Comparison of ENCODE assay signal across 8 mouse cellular contexts in the genomic region with DNA sequence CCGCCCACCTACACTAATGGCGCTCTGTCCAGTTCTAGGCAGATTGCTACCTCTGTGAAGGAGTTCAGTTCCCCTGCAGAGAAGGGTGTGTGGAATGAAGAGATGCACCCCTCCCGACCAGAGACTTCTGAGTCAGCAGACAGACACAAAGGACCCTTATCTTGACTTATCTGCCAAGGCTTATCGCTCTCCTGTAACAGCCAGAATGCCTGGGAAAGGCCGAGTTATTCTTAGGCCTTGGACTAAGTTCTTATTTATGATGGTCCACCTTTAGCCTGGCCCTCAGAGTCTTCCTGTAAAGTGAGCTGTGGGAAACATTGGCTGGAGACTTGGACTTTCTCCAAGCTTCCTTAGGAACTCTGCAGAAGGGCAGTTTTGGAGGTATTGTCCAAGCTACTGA. TPM values are rescaled to one million over a fixed set of nuclear protein-coding genes. Genes with fewer than 3 reads are reported as not detected.
DNase-seq lines count a peak whose midpoint lies in the region; ATAC-seq lines count a peak whose summit lies in the region.

No protein-coding gene starts in this region.

- H3K27me3 ChIP-seq in lung, embryonic 16.5 days (ENCODE audit: control insufficient read depth, insufficient read depth, low read depth, low read length) = no peaks in the 10 kb centered on the region
- H3K27me3 ChIP-seq in hindbrain, embryonic 10.5 days (ENCODE audit: insufficient read depth, poor library complexity, severe bottlenecking) = peaks cover 39% of the 10 kb centered on the region

- H3K9ac ChIP-seq in lung, embryonic 16.5 days (ENCODE audit: low read length) = no peak overlapping the region

- H3K4me1 ChIP-seq in lung, embryonic 16.5 days (replicated peaks; ENCODE audit: control insufficient read depth, insufficient read depth, low read length) = peaks cover 4% of the 10 kb centered on the region
- H3K4me1 ChIP-seq in hindbrain, embryonic 10.5 days (replicated peaks) = peaks cover 12% of the 10 kb centered on the region

- no peak overlapping the region for H3K4me3 ChIP-seq in lung, embryonic 16.5 days (ENCODE audit: low read length)
- H3K4me3 ChIP-seq in hindbrain, embryonic 10.5 days = no peak overlapping the region

- no peak overlapping the region for H3K4me2 ChIP-seq in lung, embryonic 16.5 days (ENCODE audit: low read depth, low read length)

- no peaks in the 10 kb centered on the region for H3K36me3 ChIP-seq in lung, embryonic 16.5 days (ENCODE audit: control insufficient read depth, insufficient read depth, low read length)
- no peaks in the 10 kb centered on the region for H3K36me3 ChIP-seq in hindbrain, embryonic 10.5 days

- intact Hi-C loops in heart, postnatal 36 days (cut with DNase I) = loop anchor here (2.0 kb wide), 1 partner anchor 29 kb away; no protein-coding TSS in a partner anchor

- peak overlapping the region; percentile 79 for H3K27ac ChIP-seq in lung, embryonic 16.5 days (ENCODE audit: low read length)
- H3K27ac ChIP-seq in hindbrain, embryonic 10.5 days = no peak overlapping the region

- DNase-seq in gastrocnemius, adult 18-20 months (ENCODE audit: low spot score) = peak; percentile 28
- DNase-seq in gastrocnemius, postnatal 4 days (ENCODE audit: low spot score in 2 of 2) = no peak
- peak; percentile 7 for DNase-seq in R1 (ENCODE audit: low read depth, low spot score)
- peak; percentile 19 to 25 for DNase-seq in heart, postnatal 36 days
- DNase-seq in hindbrain, embryonic 10.5 days (ENCODE audit: low spot score) = no peak
- DNase-seq in frontal cortex, postnatal 14 days (ENCODE audit: low spot score in 2 of 2) = no peak

- peak; percentile 74 for ATAC-seq in lung, embryonic 16.5 days (ENCODE audit: low read depth)
- ATAC-seq in granulocyte monocyte progenitor cell, adult 5-6 weeks (replicated peaks; ENCODE audit: poor library complexity, severe bottlenecking) = no peak

- WGBS in lung, embryonic 16.5 days = 34% methylated on average over 5 of the region's 5 CpGs
- 75% methylated on average over 5 of the region's 5 CpGs for WGBS in hindbrain, embryonic 10.5 days

- H3K9me3 ChIP-seq in lung, embryonic 16.5 days (ENCODE audit: control insufficient read depth, low read length) = no peaks in the 10 kb centered on the region
- H3K9me3 ChIP-seq in hindbrain, embryonic 10.5 days = no peaks in the 10 kb centered on the region

RNA-seq across cellular contexts. Expression of a gene that starts 8.8 kb away (rescaled TPM):
- 10 to 100 TPM; 56.2 to 71.8 TPM for total RNA-seq in gastrocnemius, adult 18-20 months (2021)
- 10 to 100 TPM; 63.8 to 75.7 TPM for total RNA-seq in gastrocnemius, postnatal 4 days (2021)
- 10 to 100 TPM; 64.8 to 72.5 TPM for total RNA-seq in heart, postnatal 36 days (2021)
- 47.6 and 48.1 TPM in 2 replicates for polyA plus RNA-seq in lung, embryonic 16.5 days (2015; fragmentation: Nextera tagmentation; extraction: Ambion mirVana)
- total RNA-seq in granulocyte monocyte progenitor cell, adult 5-6 weeks (2014; fragmentation: Nextera tagmentation) = 54.2 and 66.4 TPM in 2 replicates
- 51.4 and 56.8 TPM in 2 replicates for total RNA-seq in granulocyte monocyte progenitor cell, adult 5-6 weeks (2017)
- polyA plus RNA-seq in hindbrain, embryonic 10.5 days (2016; fragmentation: Nextera tagmentation; extraction: Ambion mirVana) = 25.5 and 27.9 TPM in 2 replicates

Comparison
In these comparisons a context has a peak if more than half of its experiments do, and no peak if none do; other contexts are left out.
1. DNase-seq: peak in gastrocnemius, adult 18-20 months (single experiment), R1 (single experiment) and heart, postnatal 36 days (2 of 2); none in gastrocnemius, postnatal 4 days (0 of 2), hindbrain, embryonic 10.5 days (single experiment) and frontal cortex, postnatal 14 days (0 of 2).